Mouse (Mus musculus): ENCODE measurements around the gene Zdhhc3. TPM values are rescaled to one million over a fixed set of nuclear protein-coding genes. Genes with fewer than 3 reads are reported as not detected.

Zdhhc3 gene
- polyA plus RNA-seq (2012; rRNA removed): 63.5 and 101 TPM in 2 replicates
- 58.1 and 61.5 TPM in 2 replicates for polyA plus RNA-seq (2014; fragmentation: Nextera tagmentation; extraction: Ambion mirVana)

- Histone ChIP-seq H3K4me1 (ENCODE audit: control insufficient read depth, insufficient read depth, low read length) (peaks cover 13% of the 10 kb centered on the region), H3K4me3 (replicated peaks; ENCODE audit: low read length) (peak within 1 kb of the TSS; percentile 83), H3K9me3 (ENCODE audit: control insufficient read depth, low read length) (no peaks in the 10 kb centered on the region), H3K27ac (replicated peaks; ENCODE audit: low read depth, low read length) (peak within 1 kb of the TSS; percentile 91), H3K36me3 (ENCODE audit: control insufficient read depth, insufficient read depth, low read length) (peaks cover 12% of the 10 kb centered on the region), H3K27me3 (ENCODE audit: control insufficient read depth, insufficient read depth, low read length) (no peaks in the 10 kb centered on the region), H3K4me2 (replicated peaks; ENCODE audit: low read depth, low read length, severe bottlenecking) (peak within 1 kb of the TSS; percentile 89), H3K9ac (ENCODE audit: low read depth, low read length, severe bottlenecking) (peak within 1 kb of the TSS; percentile 89)
- peak; percentile 94 for ATAC-seq (ENCODE audit: low FRiP score, low read depth)
- under 1% methylated on average over 72 of the region's 79 CpGs for WGBS
- DNase-seq (ENCODE audit: low spot score): peak; percentile 92
- peak; percentile 96; the same call in 1 of the 2 replicates for TF ChIP-seq POLR2A (IDR thresholded peaks at IDR 0.05; ENCODE audit: borderline replicate concordance, extremely low read depth, insufficient read depth, insufficient read length)
These were observed at the start of gene Zdhhc3, which contains the start of gene Exosc7 for GRCm38 (mm10) chr9:123112805-123113521. Gene Zdhhc3 (minus strand): TSS chr9:123113205. Gene Exosc7 (plus strand): TSS chr9:123113215.

DNA sequence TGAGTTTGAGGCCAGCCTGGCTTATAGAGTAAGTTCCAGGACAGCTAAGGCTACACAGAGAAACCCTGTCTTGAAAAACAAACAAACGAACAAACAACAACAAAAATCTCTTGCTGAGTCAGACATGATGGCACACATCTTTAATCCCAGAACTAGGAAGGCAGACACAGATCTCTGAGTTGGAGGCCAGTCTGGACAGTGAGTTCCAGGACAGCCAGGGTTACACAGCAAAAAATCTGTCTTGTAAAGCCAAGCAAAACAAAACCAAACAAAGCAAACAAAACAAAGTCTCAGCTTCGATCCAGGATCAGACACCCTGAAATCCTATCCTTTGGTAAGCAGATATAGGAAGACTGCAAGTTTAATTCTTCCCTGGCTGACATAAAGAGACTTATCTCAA, 48.8 kb upstream of the Zdhhc3 start:
- DNase-seq (ENCODE audit: low spot score): no peak
- no peak for ATAC-seq (ENCODE audit: low FRiP score, low read depth)
- TF ChIP-seq POLR2A (IDR thresholded peaks at IDR 0.05; ENCODE audit: borderline replicate concordance, extremely low read depth, insufficient read depth, insufficient read length): no peak
- H3K9me3 ChIP-seq (ENCODE audit: control insufficient read depth, low read length): no peaks in the 10 kb centered on the region
- H3K27me3 ChIP-seq (ENCODE audit: control insufficient read depth, insufficient read depth, low read length): no peaks in the 10 kb centered on the region
- no peak overlapping the region for H3K4me3 ChIP-seq (replicated peaks; ENCODE audit: low read length)
- H3K36me3 ChIP-seq (ENCODE audit: control insufficient read depth, insufficient read depth, low read length): no peaks in the 10 kb centered on the region
- no peak overlapping the region for H3K9ac ChIP-seq (ENCODE audit: low read depth, low read length, severe bottlenecking)
- no peaks in the 10 kb centered on the region; the same call in 1 of the 2 replicates for H3K4me1 ChIP-seq (ENCODE audit: control insufficient read depth, insufficient read depth, low read length)
- no peak overlapping the region for H3K27ac ChIP-seq (replicated peaks; ENCODE audit: low read depth, low read length)
- no peak overlapping the region for H3K4me2 ChIP-seq (replicated peaks; ENCODE audit: low read depth, low read length, severe bottlenecking)
- WGBS: 79% methylated on average over 2 of the region's 2 CpGs

DNA sequence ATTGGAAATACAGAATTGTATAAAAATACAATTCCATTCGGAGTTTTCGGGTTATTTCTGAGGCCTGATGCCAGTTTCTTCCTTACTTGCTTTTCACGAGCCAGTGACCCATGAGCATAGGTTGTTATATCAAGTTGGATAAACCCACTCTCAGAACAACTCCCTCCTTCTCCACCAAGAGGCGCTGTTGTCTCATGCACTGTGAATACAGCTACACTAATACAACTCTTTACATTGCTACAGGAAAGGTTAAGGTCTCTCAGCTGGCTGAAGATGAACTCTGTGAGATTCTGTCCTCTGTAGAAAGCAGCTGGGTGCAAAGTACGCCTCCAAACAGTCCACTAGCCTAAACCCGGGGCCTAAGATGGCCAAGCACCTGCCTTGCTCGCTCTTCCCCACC, 46.3 kb upstream of the Zdhhc3 start:
- Histone ChIP-seq H3K9me3 (ENCODE audit: control insufficient read depth, low read length) (no peaks in the 10 kb centered on the region), H3K27ac (replicated peaks; ENCODE audit: low read depth, low read length) (no peak overlapping the region), H3K27me3 (ENCODE audit: control insufficient read depth, insufficient read depth, low read length) (no peaks in the 10 kb centered on the region), H3K9ac (ENCODE audit: low read depth, low read length, severe bottlenecking) (no peak overlapping the region), H3K4me1 (ENCODE audit: control insufficient read depth, insufficient read depth, low read length) (no peaks in the 10 kb centered on the region; the same call in 1 of the 2 replicates), H3K36me3 (ENCODE audit: control insufficient read depth, insufficient read depth, low read length) (no peaks in the 10 kb centered on the region), H3K4me2 (replicated peaks; ENCODE audit: low read depth, low read length, severe bottlenecking) (no peak overlapping the region), H3K4me3 (replicated peaks; ENCODE audit: low read length) (no peak overlapping the region)
- TF ChIP-seq POLR2A (IDR thresholded peaks at IDR 0.05; ENCODE audit: borderline replicate concordance, extremely low read depth, insufficient read depth, insufficient read length): no peak
- WGBS: 68% methylated on average over 7 of the region's 7 CpGs
- DNase-seq (ENCODE audit: low spot score) (peak; percentile 61), ATAC-seq (ENCODE audit: low FRiP score, low read depth) (no peak)

DNA sequence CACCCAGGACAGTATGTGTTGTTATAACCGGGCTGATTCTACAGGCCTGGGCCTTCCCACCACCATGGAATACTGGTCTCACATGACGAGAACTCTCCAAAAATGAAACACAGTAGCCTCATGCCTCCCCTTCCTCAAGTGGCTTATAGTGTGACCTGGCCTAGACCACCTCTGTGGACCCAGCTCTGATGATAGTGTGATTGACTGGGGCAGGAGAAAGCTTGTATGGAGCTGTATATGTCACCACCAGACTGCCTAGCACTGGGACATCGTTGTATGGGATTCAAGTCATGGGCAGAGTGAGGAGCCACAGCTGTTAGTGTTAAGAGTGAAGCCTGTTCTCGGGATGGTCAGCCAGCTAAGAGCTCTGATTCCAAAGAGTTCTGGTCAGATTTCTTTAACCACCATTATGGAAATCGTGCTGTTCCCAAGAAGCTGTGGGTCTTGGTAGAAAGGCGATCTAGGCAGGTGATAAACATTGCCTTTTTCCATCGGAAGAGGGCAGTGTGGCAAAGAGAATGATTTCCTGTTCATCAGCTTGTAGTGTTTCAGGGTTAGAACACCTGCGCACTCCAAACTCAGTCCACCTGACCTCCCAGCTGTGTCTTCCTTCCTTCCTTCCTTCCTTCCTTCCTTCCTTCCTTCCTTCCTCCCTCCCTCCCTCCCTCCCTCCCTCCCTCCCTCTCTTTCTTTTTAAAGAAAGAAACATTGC, 45.3 kb upstream of the Zdhhc3 start:
- Histone ChIP-seq H3K4me2 (replicated peaks; ENCODE audit: low read depth, low read length, severe bottlenecking) (no peak overlapping the region), H3K9me3 (ENCODE audit: control insufficient read depth, low read length) (no peaks in the 10 kb centered on the region), H3K27ac (replicated peaks; ENCODE audit: low read depth, low read length) (no peak overlapping the region), H3K27me3 (ENCODE audit: control insufficient read depth, insufficient read depth, low read length) (no peaks in the 10 kb centered on the region), H3K36me3 (ENCODE audit: control insufficient read depth, insufficient read depth, low read length) (no peaks in the 10 kb centered on the region), H3K4me3 (replicated peaks; ENCODE audit: low read length) (no peak overlapping the region), H3K9ac (ENCODE audit: low read depth, low read length, severe bottlenecking) (no peak overlapping the region), H3K4me1 (ENCODE audit: control insufficient read depth, insufficient read depth, low read length) (no peaks in the 10 kb centered on the region; the same call in 1 of the 2 replicates)
- ATAC-seq (ENCODE audit: low FRiP score, low read depth) (no peak), DNase-seq (ENCODE audit: low spot score) (peak; percentile 28)
- 61% methylated on average over 8 of the region's 8 CpGs for WGBS
- TF ChIP-seq POLR2A (IDR thresholded peaks at IDR 0.05; ENCODE audit: borderline replicate concordance, extremely low read depth, insufficient read depth, insufficient read length): no peak

GRCm38 (mm10) chr9:123157699-123158098, 44.7 kb upstream of the Zdhhc3 start:
- Histone ChIP-seq H3K27me3 (ENCODE audit: control insufficient read depth, insufficient read depth, low read length) (no peaks in the 10 kb centered on the region), H3K4me1 (ENCODE audit: control insufficient read depth, insufficient read depth, low read length) (no peaks in the 10 kb centered on the region; the same call in 1 of the 2 replicates), H3K9me3 (ENCODE audit: control insufficient read depth, low read length) (no peaks in the 10 kb centered on the region), H3K4me3 (replicated peaks; ENCODE audit: low read length) (no peak overlapping the region), H3K9ac (ENCODE audit: low read depth, low read length, severe bottlenecking) (no peak overlapping the region), H3K36me3 (ENCODE audit: control insufficient read depth, insufficient read depth, low read length) (no peaks in the 10 kb centered on the region), H3K27ac (replicated peaks; ENCODE audit: low read depth, low read length) (no peak overlapping the region), H3K4me2 (replicated peaks; ENCODE audit: low read depth, low read length, severe bottlenecking) (no peak overlapping the region)
- ATAC-seq (ENCODE audit: low FRiP score, low read depth): no peak
- no peak for TF ChIP-seq POLR2A (IDR thresholded peaks at IDR 0.05; ENCODE audit: borderline replicate concordance, extremely low read depth, insufficient read depth, insufficient read length)
- no peak for DNase-seq (ENCODE audit: low spot score)

Data from limb, embryonic 14.5 days (tissue).